Mouse (Mus musculus) right cerebral cortex, postnatal 14 days (tissue): ENCODE measurements at regions not wholly inside any gene's neighbourhood (a gene's known extent, or its start where the extent isn't known, plus 50 kb on each side); places are given as distances from the start of the nearest gene placed in this dataset.

Experiments used
- DNase-seq: peaks from one replicate; pipeline ENCODE4 v3.0.0; 2022

DNA sequence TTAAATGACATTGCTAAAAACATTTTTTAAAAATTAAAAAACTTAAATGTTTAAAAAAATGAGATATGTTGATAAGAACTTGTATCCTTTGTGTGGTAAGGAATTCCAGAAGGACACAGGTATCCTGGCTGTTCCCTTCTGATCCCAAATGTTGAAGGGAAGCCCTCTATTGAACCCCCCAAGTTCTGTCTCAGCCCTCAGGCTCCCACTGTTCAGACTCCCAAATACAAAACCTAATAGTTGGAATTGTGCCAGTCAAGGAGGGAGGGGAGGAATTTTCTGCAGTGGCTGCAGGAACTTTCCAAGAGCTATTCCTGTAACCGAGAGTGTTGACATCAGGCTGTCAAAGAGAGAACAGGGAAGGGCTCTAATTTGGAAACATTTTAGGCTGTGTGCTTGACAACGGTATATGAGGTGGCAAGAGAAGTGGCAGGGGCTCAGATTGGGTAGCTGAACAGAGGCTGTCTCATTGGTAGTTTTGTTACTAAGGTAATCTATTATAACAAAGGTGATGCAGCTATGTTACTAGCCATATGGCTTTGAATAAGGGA lies 843.8 kb upstream of the A1bg start:
- DNase-seq: no peak

DNA sequence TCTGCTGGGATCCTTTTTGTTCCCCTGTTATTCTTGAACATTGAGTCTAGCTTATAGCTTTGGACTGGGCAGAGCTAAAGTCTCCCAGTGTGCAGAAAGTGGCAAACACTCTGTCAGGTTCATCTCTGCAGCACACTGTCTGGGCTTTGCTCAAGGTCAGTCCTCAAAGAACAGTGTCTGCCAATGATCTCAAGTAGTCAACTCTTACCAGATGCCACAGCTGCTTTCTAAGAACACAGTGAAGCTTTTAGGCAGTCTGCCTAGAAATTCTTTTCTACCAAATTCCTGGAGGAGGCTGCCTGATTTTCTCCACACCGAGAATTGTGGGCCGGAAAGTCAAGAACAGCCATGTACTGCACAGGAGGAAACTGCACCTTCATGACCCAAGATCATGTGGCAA lies 831.0 kb upstream of the A1bg start:
- DNase-seq: no peak

DNA sequence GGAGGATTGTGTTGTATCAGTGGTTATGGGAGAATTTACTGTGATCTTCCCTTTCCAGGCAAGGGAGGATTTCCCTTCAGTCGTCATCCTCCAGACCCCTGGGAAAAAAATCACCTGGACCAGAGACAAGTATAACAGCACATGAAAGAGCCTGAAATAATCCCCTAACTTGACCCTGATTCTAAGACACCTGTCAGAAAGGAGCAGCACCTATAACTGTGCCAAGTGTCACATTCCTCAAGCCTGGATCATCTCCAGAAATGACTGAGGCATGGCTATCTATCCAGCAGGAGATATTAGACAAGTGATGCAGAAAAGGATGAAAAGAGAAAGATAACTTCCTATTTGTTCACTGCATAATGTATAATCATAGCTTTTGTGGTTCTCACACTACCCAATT lies 800.9 kb upstream of the A1bg start:
- no peak for DNase-seq

DNA sequence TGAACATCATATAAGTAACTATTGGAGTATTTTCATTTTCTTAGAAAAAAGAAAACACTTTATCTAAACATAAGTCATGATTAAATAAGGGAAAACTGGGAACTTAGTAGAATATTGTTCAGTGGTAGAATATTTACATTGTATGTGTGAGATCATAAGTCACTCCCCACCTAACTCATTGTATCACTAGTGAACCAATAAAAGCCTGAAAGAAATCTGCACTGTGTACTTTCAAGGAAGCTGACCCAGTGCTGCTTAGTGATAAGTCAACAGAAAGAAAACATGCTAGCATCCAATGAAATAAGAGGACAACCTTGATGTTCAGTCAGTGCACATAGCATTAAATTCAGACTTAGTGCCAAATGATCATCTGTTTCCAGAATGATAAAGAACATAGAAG lies 795.7 kb upstream of the A1bg start:
- no peak for DNase-seq

DNA sequence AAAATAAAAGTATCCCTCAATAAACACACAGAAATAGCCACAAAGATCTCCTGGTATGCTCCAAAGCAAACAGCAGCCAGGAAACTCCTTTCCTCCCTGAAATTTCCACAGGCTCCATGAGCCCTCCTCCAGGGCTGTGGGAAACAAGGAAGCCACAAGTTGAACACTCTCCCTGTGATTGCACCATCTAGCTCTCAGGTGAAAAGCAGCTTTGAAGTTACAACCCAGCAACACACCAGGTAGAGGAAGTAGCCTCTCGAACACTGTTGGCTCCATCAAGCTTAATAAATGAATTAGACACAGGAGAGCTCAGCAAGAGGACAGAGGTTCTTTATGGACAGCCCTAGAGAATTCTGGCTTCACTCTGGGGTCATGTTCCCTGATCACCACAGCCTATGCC lies 794.4 kb upstream of the A1bg start:
- DNase-seq: no peak

DNA sequence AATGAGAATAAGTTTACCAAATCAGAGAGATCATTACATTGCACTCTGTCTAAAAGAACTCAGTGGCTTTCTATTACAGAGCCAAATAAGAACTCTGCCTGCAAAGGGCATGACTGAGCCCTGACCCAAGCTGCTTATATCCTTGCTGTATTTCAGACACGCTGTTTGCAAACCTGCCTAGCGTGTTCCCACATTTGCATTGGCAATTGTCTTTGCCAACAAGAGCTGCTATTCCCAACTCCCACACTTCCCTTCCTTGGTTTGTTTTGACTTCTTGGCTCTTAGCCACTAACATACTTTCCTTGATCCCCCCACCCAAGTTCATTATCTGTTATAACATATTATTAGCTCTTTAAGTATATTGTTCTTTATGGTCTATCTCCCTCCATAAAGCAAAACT lies 791.1 kb upstream of the A1bg start:
- no peak for DNase-seq

DNA sequence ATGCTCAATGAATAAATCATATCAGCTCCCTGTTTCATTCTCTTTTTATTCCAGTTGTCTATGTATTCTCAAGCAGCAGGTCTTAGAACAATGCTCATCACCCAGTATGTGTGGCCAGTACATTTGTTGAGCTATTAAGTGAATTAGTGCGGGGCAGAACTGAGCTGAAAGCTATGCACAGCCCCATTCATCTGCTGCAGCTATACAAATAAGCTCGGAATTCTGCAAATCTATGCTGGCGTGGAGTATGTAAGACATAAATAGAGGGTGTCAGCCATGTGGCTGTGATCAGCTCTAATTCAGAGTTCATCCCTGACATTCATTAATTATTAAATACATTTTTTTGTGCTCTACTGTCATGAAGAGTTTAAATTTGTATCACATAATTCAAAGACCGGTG lies 786.1 kb upstream of the A1bg start:
- DNase-seq: no peak

DNA sequence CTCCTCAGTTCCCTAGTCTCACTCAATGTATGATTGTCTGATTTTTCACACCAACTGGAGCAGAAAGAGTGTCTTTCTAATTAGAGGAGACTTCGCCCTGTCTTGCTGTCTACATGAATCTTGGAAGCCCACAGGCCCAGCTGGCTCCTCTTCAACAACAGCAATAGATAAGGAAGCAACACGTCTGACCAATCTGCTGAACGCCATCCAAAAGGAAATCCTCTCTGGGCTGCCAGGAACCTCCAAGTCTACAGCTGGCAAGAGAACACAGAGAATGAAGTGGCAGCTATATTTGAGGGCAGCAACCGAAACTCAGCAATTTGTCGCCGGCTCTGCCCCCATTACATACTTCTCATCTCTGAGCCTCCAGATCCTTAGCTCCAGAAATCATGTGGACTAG lies 785.1 kb upstream of the A1bg start:
- peak; percentile 28 for DNase-seq

DNA sequence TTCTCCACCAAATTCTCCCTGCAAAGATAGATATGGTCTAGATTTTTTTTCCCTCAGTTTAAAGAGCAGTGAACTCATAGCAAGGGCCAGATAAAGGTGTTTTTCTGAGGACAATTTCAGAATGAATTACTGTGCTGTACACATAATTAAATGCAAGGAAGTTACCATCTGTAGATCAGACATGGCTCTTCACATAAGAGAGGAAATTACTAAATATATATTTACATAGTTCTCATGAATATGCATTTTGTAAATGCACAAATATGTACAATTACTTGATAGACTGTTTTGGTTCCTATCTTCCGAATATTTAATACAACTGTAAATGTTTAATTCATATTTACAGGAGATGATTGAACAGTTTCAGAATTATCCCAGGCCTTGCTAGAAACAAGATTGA lies 769.9 kb upstream of the A1bg start:
- DNase-seq: no peak

DNA sequence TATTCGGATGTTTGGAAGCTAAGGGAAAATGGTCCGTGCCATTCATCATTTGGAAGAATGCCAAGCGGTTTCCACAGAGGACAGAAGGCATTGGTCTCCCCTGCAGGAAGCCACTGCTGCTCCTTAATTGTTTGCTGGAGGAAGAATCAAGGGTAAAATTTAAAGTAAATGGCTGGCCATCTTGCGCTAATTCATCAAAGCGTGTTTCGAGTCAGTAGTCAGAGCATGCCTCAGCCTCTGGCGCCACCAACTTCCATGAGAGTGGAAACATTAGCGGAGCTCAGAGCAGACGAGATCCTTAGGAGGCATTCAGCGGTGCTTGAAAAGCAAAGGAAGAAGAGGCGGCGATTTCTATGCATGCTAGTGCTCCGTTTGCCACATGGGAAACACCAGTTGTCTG lies 767.6 kb upstream of the A1bg start:
- DNase-seq: peak; percentile 36

DNA sequence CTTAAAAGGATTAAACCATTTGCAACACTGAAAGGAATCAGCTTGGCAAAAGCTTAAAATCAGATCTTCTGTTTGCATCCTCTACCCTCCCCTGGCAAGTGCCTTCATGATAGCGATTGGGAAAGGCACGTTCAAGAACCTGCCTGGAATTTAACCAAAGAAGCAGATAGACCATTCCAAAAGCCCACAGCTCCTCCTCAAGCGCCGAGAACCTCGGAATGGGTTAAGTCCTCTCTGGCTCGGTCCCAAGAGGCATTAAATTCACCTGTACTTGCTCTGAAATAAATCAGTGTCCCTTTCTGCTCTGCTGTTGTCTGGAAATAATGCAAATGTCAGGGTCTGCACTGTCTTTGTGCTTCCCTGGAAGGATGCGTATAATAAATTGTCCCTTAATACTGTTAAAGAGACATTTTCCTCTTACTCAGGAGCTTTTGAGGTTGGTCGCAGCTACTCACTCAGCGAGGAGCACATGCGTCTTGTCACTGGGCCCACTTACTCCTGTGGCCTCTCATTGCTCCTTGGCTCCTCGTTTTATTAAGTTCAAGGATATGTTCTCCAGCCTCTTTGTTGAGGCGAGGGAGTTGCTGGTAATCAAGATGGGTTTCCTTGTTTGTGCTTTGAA lies 767.1 kb upstream of the A1bg start:
- no peak for DNase-seq

DNA sequence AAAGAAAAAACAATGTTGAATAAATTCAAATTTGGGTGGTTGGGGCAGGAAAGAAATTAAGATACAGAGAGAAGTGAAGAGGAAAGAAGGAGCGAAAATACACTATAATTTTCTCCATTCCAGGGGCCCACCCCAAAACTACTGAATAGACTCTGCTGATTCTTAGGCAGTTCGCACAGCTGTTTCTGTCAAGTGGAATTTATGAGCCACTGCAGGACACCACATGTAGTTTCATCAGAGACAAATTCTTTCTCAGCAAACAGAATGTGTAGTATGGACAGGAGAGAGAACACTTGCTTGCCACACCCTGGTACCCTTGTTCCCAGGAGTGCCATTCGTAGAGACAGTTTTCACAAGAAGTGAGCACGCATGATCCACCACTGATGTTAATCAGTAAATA lies 760.2 kb upstream of the A1bg start:
- DNase-seq: no peak

DNA sequence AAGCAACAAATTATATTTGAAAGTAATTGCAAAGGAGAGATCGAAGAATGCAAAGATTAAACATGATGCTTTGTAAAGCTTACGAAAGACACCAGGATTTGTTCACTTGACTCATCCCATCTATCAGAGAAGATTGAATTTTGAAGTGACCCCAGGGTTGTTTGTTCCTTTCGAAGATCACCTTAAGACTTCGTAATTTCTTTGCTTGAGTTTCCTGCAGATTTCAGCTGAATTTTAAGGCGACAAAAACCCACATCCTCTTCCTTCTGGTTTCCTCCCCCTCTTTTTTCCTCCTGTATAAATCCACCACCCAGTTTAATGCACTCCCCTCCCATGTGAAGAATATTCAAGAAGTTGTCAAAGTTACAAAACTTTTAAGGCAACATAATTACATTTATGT lies 747.7 kb upstream of the A1bg start:
- DNase-seq: no peak

DNA sequence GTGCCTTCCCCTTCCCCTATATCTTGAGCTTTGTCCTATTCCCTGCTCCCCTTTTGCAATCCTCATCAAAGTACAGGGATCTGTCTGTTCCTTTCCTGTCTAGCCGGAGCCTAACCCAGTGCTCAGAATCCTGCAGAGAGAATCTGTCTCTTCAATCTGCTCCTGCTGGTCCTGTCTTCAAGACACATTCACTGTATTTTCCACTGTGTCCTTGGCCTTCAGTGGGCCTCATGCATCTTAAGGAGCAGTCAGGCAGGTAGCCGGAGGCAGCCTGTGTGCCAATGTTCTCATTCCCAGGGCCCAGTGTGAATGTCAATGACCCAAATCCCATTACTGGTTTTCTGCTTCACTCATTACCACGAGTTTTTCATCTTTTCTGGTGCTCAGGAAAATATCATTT lies 737.8 kb upstream of the A1bg start:
- DNase-seq: no peak

DNA sequence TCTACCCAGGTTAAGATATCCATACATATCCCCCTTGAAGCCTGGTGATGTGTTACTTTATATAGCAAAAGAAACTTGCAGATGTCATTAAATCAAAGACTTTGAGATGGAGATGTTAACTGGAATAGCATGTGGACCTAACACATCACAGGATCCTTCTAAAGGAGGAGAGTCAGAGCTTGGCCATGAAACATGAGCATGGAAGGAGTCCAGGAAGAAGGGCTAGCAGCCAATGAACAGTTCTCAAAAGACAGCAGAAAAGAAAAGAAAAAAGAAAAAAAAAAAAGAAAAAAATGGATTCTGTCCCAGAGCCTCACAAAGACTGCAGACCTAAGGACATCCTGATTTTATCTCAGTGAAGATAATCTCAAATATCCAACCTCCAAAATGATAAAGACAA lies 734.1 kb upstream of the A1bg start:
- DNase-seq: no peak

DNA sequence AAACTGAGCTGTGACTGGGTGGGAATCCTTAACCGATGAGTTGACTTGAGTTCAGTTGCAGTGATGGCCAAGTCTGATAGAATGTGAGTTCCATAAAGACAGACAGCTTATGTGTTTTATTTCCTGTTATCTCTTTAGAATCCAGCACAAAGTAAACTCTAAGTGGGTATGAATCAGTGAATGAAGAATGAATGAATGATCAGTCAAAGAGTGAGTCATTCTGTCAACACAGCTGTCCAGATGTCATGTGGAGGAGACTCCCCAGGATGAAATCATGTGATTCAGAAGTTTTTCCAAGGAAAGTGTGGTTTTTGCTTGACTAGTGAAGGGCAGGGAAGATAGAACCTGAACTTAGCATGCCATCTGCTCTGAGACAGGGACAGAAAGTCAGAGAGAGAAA lies 732.0 kb upstream of the A1bg start:
- DNase-seq: no peak

DNA sequence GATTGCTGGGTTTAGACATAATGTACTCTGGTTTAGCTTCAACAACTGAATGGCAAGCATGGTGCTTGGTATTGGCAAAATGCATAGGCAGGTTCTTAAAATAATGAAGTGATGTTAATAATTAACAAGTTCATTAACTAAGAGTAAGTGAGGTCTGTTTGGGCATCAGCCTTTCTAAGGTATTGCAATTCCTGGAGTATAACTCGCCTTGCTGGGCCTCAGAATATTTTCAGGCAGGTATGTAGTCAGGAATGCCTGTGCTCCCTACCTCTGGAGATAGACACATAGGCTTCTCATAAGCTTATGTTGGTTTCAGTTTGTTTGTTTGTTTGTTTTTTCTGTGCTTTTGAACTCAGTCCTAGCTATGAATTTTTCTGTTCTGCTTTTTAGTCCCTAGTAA lies 731.0 kb upstream of the A1bg start:
- no peak for DNase-seq

DNA sequence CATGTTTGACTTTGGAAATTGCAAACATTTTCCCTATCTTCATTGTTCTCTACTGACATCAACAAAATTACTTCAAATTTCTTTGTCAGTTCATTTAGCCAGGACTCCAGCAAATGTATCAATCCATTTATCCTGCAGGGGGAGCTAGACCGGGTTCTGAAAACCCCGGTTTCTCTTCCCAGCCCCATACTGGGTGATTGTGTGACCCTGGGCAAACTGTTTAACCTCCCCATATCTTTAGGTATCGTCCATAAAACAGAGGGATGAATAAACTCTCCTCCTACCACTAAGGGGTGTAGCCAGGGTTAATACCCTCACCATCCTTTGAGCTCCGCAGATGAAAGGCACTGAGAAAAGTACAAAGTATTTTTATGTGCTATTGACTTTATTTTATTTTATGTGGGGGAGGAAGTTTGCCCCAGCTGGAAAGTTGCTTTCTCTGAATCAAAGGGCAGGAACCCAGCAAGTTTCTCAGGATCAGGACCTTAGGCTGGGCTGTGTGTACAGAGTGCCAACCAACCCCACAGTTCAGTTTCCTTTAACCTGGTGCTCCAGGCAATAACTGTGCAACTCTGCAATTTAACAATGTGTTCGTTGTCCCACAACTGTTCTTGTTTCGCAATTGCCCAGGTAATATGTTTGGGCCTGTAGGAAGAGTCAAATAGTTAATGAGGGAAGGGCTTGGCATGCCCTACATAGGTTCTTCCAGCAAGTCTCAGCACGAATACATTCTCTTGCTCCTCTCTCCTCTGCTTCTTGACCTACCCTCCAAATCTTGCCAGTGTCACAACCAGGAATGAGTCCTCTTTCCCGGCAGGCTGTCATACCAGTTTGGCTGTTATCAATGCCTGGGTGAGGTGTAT lies 696.1 kb upstream of the A1bg start:
- DNase-seq: no peak

DNA sequence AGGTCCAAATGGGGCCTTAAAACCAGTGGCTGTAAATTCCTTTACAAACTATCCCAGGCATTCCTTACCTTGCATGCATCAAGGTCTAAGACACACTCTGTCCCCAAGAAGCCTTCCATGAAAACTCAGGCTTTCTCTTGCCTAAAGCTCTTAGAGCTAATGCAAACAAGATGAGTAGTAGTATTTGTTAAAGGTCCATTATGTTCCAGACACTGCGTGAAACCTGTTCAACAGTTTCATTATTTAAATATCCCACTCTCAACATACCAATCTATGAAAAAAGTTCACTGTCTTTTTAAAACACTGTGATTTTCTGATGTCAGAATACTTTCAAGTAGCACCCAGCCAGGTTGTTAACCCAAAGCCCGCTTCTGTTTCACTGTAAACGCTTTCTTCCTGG lies 687.9 kb upstream of the A1bg start:
- no peak for DNase-seq

DNA sequence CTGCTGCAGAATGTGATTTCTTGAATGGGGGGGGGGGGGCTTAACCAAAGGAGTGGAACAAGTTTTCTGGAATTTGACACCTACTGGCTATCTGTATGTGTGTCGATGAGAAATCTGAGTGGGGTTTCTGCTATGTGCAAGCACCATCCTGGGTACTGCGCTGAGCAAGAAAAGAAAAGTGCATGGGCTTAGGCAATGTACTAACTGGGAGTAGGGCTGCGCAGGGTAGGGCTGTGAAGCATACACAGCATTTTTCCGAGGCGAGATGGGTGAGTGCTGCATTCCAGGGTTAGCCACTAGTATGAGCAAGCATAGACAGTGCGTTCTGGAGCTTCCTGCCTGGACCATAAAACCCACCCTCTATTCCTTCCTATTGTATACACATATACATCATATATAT lies 686.8 kb upstream of the A1bg start:
- DNase-seq: no peak

DNA sequence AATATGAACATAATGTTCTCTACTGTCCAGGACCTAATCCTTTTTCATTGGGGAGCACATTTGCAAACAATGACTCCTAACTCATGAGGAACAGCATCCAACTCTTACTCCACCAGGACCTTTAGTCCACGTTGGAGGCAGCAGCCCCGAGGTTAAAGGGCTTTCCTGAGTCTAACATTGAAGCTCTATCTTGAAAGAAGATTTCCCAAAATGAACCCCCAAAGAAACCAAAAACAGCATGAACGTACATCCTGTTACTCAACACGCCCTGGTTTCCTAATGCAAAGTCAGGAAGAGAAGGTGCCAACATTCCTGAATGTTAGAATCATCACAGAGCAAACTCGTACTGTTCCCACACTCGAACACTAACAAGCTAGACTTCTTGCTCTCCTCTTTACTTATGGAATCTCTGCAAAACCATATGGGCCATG lies 685.5 kb upstream of the A1bg start:
- DNase-seq: no peak

DNA sequence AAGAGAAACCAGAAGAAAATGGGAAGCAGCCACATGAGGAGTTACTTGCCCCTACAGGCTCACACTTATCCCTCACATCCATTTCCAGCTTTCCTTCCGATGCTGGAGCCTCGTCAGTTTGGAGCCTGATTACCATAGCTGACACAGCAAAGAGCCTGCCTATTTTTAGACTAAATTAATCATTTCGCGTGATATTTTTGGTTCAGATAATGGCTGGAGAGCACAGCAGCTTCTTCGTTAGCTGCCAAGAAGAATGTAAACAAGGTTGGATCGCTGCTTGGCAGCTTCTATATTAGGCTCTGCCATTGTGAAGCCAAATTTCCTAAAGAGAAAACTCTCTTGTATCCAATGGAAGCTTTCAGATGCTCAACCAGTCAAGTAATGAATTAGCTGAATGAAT lies 676.9 kb upstream of the A1bg start:
- DNase-seq: no peak

DNA sequence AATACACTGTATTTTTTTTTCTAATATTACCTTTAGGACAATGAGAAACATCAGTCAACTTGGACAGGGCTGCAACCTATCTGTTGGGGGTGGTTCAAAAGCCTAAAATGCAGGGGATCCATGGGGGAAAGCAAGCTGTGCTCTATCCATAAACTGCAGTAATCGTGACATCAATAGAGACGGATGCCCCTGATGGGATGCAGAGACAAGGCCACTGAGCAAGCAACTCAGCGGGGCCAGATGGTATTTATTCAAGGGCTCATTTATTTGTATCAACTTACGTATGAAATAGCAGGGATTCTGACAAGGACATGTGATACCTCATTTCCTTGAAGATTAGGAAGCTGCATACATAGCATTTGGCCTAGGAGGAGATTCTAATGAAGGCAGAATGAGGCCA lies 673.5 kb upstream of the A1bg start:
- no peak for DNase-seq

DNA sequence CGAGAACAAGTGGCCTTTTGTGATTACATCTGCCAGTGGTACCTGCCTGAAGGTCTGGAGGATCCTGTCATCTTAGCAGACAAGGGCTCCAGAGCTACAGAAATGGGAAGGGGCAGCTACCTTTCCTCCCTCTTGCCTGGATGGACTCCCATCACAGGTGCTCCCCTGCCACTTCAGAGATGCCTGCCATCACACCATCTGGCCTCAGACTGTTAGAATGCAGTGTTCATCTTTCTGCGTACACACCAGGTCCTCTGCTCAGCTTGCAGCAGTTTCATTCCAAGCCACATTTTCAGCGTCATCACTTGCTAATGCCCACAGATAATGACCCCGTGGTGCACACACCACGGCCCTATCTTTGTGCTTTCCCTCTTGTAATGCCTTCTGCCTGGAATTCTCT lies 666.1 kb upstream of the A1bg start:
- no peak for DNase-seq

DNA sequence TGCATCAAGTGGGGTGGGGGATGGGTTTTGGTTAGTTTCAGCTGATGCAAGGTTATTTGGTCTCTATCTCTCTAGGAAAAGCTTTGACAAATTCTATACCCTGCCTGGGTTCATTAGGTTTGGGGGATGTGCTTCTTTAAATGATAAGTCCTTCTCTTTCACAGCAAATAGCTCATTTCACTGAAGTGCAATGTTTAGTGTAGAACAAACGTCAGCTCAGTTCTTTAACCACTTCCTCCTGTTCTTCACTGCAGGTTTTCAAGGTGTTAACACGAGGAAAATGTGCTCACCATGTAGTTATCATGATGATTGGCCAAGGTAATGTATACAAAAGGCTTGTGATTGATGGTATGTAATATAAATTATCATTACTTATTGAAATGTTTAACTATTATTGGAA lies 659.5 kb upstream of the A1bg start:
- DNase-seq: no peak
